Mouse (Mus musculus): Measurements from ENCODE around the gene Tmem25. TPM values are rescaled to one million over a fixed set of nuclear protein-coding genes. Genes with fewer than 3 reads are reported as not detected.
"Not testable (repeated sequence)": the region's sequence is repeated elsewhere in the genome, so short reads cannot be mapped to it uniquely, and the experiment has no call there.

The Tmem25 gene
- polyA plus RNA-seq, 1 experiment from 2014 or later, result 2.7 TPM

GRCm38 (mm10) chr9:44799958-44800324, 834 bp upstream of the Tmem25 start:
- Histone ChIP-seq H3K9me3 (replicated peaks; ENCODE audit: control insufficient read depth, low read length) (no peaks in the 10 kb centered on the region), H3K9ac (ENCODE audit: low read length) (peak overlapping the region; percentile 79), H3K4me1 (ENCODE audit: control insufficient read depth, insufficient read depth, low read length) (peaks cover 8% of the 10 kb centered on the region), H3K27ac (ENCODE audit: low read length) (no peak overlapping the region), H3K27me3 (ENCODE audit: control insufficient read depth, insufficient read depth, low read length) (peaks cover 9% of the 10 kb centered on the region), H3K4me3 (ENCODE audit: low read length) (peak overlapping the region; percentile 62), H3K4me2 (ENCODE audit: low read depth, low read length) (peak overlapping the region; percentile 98), H3K36me3 (ENCODE audit: control insufficient read depth, insufficient read depth) (peaks cover 4% of the 10 kb centered on the region)
- ATAC-seq (replicated peaks; ENCODE audit: extremely low read depth, insufficient read depth, low FRiP score), result no peak
- whole genome bisulfite sequencing, result 48% methylated on average over 9 of the region's 9 CpGs

- Histone ChIP-seq H3K4me3 (ENCODE audit: low read length) (no peak overlapping the region), H3K27me3 (ENCODE audit: control insufficient read depth, insufficient read depth, low read length) (peaks cover 9% of the 10 kb centered on the region)
Measured at GRCm38 (mm10) chr9:44798298-44798697, 809 bp downstream of the Tmem25 start.

GRCm38 (mm10) chr9:44792842-44793241, 6.3 kb downstream of the Tmem25 start:
- H3K4me3 ChIP-seq (ENCODE audit: low read length), result no peak overlapping the region
- WGBS, result 72% methylated on average over 9 of the region's 9 CpGs
- no peaks in the 10 kb centered on the region for H3K9me3 ChIP-seq (replicated peaks; ENCODE audit: control insufficient read depth, low read length)
- no peak overlapping the region for H3K4me2 ChIP-seq (ENCODE audit: low read depth, low read length)
- peaks cover 29% of the 10 kb centered on the region for H3K36me3 ChIP-seq (ENCODE audit: control insufficient read depth, insufficient read depth)
- no peak for ATAC-seq (replicated peaks; ENCODE audit: extremely low read depth, insufficient read depth, low FRiP score)
- no peak overlapping the region for H3K27ac ChIP-seq (ENCODE audit: low read length)
- H3K4me1 ChIP-seq (ENCODE audit: control insufficient read depth, insufficient read depth, low read length), result no peaks in the 10 kb centered on the region
- no peak overlapping the region for H3K9ac ChIP-seq (ENCODE audit: low read length)
- H3K27me3 ChIP-seq (ENCODE audit: control insufficient read depth, insufficient read depth, low read length), result peaks cover 2% of the 10 kb centered on the region

More at GRCm38 (mm10) chr9:44798298-44798697, 809 bp downstream of the Tmem25 start:
- Histone ChIP-seq H3K36me3 (ENCODE audit: control insufficient read depth, insufficient read depth) (no peaks in the 10 kb centered on the region), H3K9me3 (replicated peaks; ENCODE audit: control insufficient read depth, low read length) (no peaks in the 10 kb centered on the region), H3K4me1 (ENCODE audit: control insufficient read depth, insufficient read depth, low read length) (peaks cover 8% of the 10 kb centered on the region), H3K4me2 (ENCODE audit: low read depth, low read length) (peak overlapping the region; percentile 98), H3K27ac (ENCODE audit: low read length) (no peak overlapping the region), H3K9ac (ENCODE audit: low read length) (no peak overlapping the region)
- WGBS, result 37% methylated on average over 7 of the region's 7 CpGs
- no peak for ATAC-seq (replicated peaks; ENCODE audit: extremely low read depth, insufficient read depth, low FRiP score)

GRCm38 (mm10) chr9:44772750-44773651, 26.1 kb downstream of the Tmem25 start:
- Histone ChIP-seq H3K4me1 (ENCODE audit: control insufficient read depth, insufficient read depth, low read length) (peaks cover 3% of the 10 kb centered on the region), H3K4me2 (ENCODE audit: low read depth, low read length) (peak overlapping the region; percentile 86), H3K27ac (ENCODE audit: low read length) (peak overlapping the region; percentile 82), H3K9me3 (replicated peaks; ENCODE audit: control insufficient read depth, low read length) (no peaks in the 10 kb centered on the region), H3K27me3 (ENCODE audit: control insufficient read depth, insufficient read depth, low read length) (no peaks in the 10 kb centered on the region), H3K36me3 (ENCODE audit: control insufficient read depth, insufficient read depth) (peaks cover 13% of the 10 kb centered on the region), H3K4me3 (ENCODE audit: low read length) (peak overlapping the region; percentile 73), H3K9ac (ENCODE audit: low read length) (peak overlapping the region; percentile 85)
- under 1% methylated on average over 41 of the region's 41 CpGs for WGBS
- peak; percentile 98 for ATAC-seq (replicated peaks; ENCODE audit: extremely low read depth, insufficient read depth, low FRiP score)

GRCm38 (mm10) chr9:44772392-44772749, 26.7 kb downstream of the Tmem25 start:
- Histone ChIP-seq H3K9me3 (replicated peaks; ENCODE audit: control insufficient read depth, low read length) (no peaks in the 10 kb centered on the region), H3K27me3 (ENCODE audit: control insufficient read depth, insufficient read depth, low read length) (no peaks in the 10 kb centered on the region), H3K9ac (ENCODE audit: low read length) (0 out of 2 replicates have a peak overlapping the region, but pooled peaks have one; percentile 6), H3K4me2 (ENCODE audit: low read depth, low read length) (no peak overlapping the region), H3K4me1 (ENCODE audit: control insufficient read depth, insufficient read depth, low read length) (peaks cover 3% of the 10 kb centered on the region), H3K36me3 (ENCODE audit: control insufficient read depth, insufficient read depth) (peaks cover 13% of the 10 kb centered on the region), H3K4me3 (ENCODE audit: low read length) (no peak overlapping the region), H3K27ac (ENCODE audit: low read length) (peak overlapping the region; percentile 33)
- no peak for ATAC-seq (replicated peaks; ENCODE audit: extremely low read depth, insufficient read depth, low FRiP score)
- WGBS, result 17% methylated on average over 5 of the region's 5 CpGs

GRCm38 (mm10) chr9:44771376-44771775, 27.7 kb downstream of the Tmem25 start:
- Histone ChIP-seq H3K9ac (ENCODE audit: low read length) (no peak overlapping the region), H3K4me1 (ENCODE audit: control insufficient read depth, insufficient read depth, low read length) (peaks cover 3% of the 10 kb centered on the region), H3K36me3 (ENCODE audit: control insufficient read depth, insufficient read depth) (peaks cover 10% of the 10 kb centered on the region), H3K4me3 (ENCODE audit: low read length) (no peak overlapping the region), H3K9me3 (replicated peaks; ENCODE audit: control insufficient read depth, low read length) (no peaks in the 10 kb centered on the region), H3K27me3 (ENCODE audit: control insufficient read depth, insufficient read depth, low read length) (no peaks in the 10 kb centered on the region), H3K4me2 (ENCODE audit: low read depth, low read length) (no peak overlapping the region), H3K27ac (ENCODE audit: low read length) (no peak overlapping the region)
- no peak for ATAC-seq (replicated peaks; ENCODE audit: extremely low read depth, insufficient read depth, low FRiP score)
- 91% methylated on average over 5 of the region's 5 CpGs for WGBS

- H3K27ac ChIP-seq (ENCODE audit: low read length), result peak overlapping the region; percentile 99
- H3K4me3 ChIP-seq (ENCODE audit: low read length), result peak overlapping the region; percentile 100
- peak overlapping the region; percentile 99; the same call in 1 of the 2 replicates for H3K9ac ChIP-seq (ENCODE audit: low read length)
- H3K36me3 ChIP-seq (ENCODE audit: control insufficient read depth, insufficient read depth); ATAC-seq (replicated peaks; ENCODE audit: extremely low read depth, insufficient read depth, low FRiP score); H3K9me3 ChIP-seq (replicated peaks; ENCODE audit: control insufficient read depth, low read length); H3K27me3 ChIP-seq (ENCODE audit: control insufficient read depth, insufficient read depth, low read length): not testable (repeated sequence)
- H3K4me2 ChIP-seq (ENCODE audit: low read depth, low read length), result peak overlapping the region; percentile 91
- H3K4me1 ChIP-seq (ENCODE audit: control insufficient read depth, insufficient read depth, low read length), result peaks cover 18% of the 10 kb centered on the region
- 45% methylated on average over 7 of the region's 9 CpGs for WGBS
Measured at GRCm38 (mm10) chr9:44768029-44768394, 31.1 kb downstream of the Tmem25 start.

- no peaks in the 10 kb centered on the region for H3K36me3 ChIP-seq (ENCODE audit: control insufficient read depth, insufficient read depth)
- under 1% methylated on average over 79 of the region's 82 CpGs for WGBS
- ATAC-seq (replicated peaks; ENCODE audit: extremely low read depth, insufficient read depth, low FRiP score), result peak; percentile 88
- peak within 1 kb of the TSS; percentile 99 for H3K27ac ChIP-seq (ENCODE audit: low read length)
- no peaks in the 10 kb centered on the region for H3K27me3 ChIP-seq (ENCODE audit: control insufficient read depth, insufficient read depth, low read length)
- H3K9ac ChIP-seq (ENCODE audit: low read length), result peak within 1 kb of the TSS; percentile 99
- peaks cover 18% of the 10 kb centered on the region for H3K4me1 ChIP-seq (ENCODE audit: control insufficient read depth, insufficient read depth, low read length)
- H3K4me3 ChIP-seq (ENCODE audit: low read length), result peak within 1 kb of the TSS; percentile 100
- peak within 1 kb of the TSS; percentile 91 for H3K4me2 ChIP-seq (ENCODE audit: low read depth, low read length)
- H3K9me3 ChIP-seq (replicated peaks; ENCODE audit: control insufficient read depth, low read length), result no peaks in the 10 kb centered on the region
Measured at GRCm38 (mm10) chr9:44767101-44768028, 31.7 kb downstream of the Tmem25 start, which contains the start of the genes Arcn1 and Ift46. Gene Arcn1 (minus strand): TSS chr9:44767845. Gene Ift46 (plus strand): TSS chr9:44767908.

All from heart, embryonic 16.5 days (tissue).